Mouse (Mus musculus): Measurements from ENCODE around the gene Kcnq5. TPM values are rescaled to one million over a fixed set of nuclear protein-coding genes. Genes with fewer than 3 reads are reported as not detected.

Kcnq5 gene
- polyA plus RNA-seq, 1 experiment from 2014 or later, result 0.89 TPM

GRCm38 (mm10) chr1:21712711-21713110 lies 249.0 kb downstream of the Kcnq5 start:
- 50% methylated on average over 2 of the region's 2 CpGs for WGBS
- H3K4me1 ChIP-seq (ENCODE audit: control insufficient read depth, insufficient read depth, low read length), result no peaks in the 10 kb centered on the region
- no peaks in the 10 kb centered on the region for H3K9me3 ChIP-seq (ENCODE audit: control insufficient read depth, low read length)
- H3K27me3 ChIP-seq (replicated peaks; ENCODE audit: control insufficient read depth, insufficient read depth, low read length), result no peaks in the 10 kb centered on the region
- no peak for ATAC-seq
- H3K4me2 ChIP-seq (ENCODE audit: low read depth, low read length), result no peak overlapping the region
- H3K36me3 ChIP-seq (ENCODE audit: control insufficient read depth, insufficient read depth, low read length), result no peaks in the 10 kb centered on the region
- no peak overlapping the region for H3K27ac ChIP-seq (ENCODE audit: low read length)
- H3K9ac ChIP-seq (ENCODE audit: low read depth, low read length), result no peak overlapping the region
- no peak overlapping the region for H3K4me3 ChIP-seq (ENCODE audit: low read length)

GRCm38 (mm10) chr1:21690458-21690857 lies 271.3 kb downstream of the Kcnq5 start:
- Histone ChIP-seq H3K27me3 (replicated peaks; ENCODE audit: control insufficient read depth, insufficient read depth, low read length) (no peaks in the 10 kb centered on the region), H3K4me1 (ENCODE audit: control insufficient read depth, insufficient read depth, low read length) (no peaks in the 10 kb centered on the region), H3K36me3 (ENCODE audit: control insufficient read depth, insufficient read depth, low read length) (no peaks in the 10 kb centered on the region), H3K4me2 (ENCODE audit: low read depth, low read length) (no peak overlapping the region), H3K9ac (ENCODE audit: low read depth, low read length) (no peak overlapping the region), H3K4me3 (ENCODE audit: low read length) (no peak overlapping the region), H3K9me3 (ENCODE audit: control insufficient read depth, low read length) (no peaks in the 10 kb centered on the region), H3K27ac (ENCODE audit: low read length) (no peak overlapping the region)
- no peak for ATAC-seq
- WGBS, result 70% methylated on average over 2 of the region's 2 CpGs

GRCm38 (mm10) chr1:21688918-21689317 lies 272.8 kb downstream of the Kcnq5 start:
- H3K9me3 ChIP-seq (ENCODE audit: control insufficient read depth, low read length), result no peaks in the 10 kb centered on the region
- no peaks in the 10 kb centered on the region for H3K27me3 ChIP-seq (replicated peaks; ENCODE audit: control insufficient read depth, insufficient read depth, low read length)
- H3K27ac ChIP-seq (ENCODE audit: low read length), result no peak overlapping the region
- H3K9ac ChIP-seq (ENCODE audit: low read depth, low read length), result no peak overlapping the region
- no peak for ATAC-seq
- H3K4me1 ChIP-seq (ENCODE audit: control insufficient read depth, insufficient read depth, low read length), result no peaks in the 10 kb centered on the region
- H3K36me3 ChIP-seq (ENCODE audit: control insufficient read depth, insufficient read depth, low read length), result no peaks in the 10 kb centered on the region
- WGBS, result 68% methylated on average over 1 of the region's 1 CpGs
- H3K4me3 ChIP-seq (ENCODE audit: low read length), result no peak overlapping the region
- H3K4me2 ChIP-seq (ENCODE audit: low read depth, low read length), result no peak overlapping the region

- Histone ChIP-seq H3K36me3 (ENCODE audit: control insufficient read depth, insufficient read depth, low read length) (no peaks in the 10 kb centered on the region), H3K27ac (ENCODE audit: low read length) (no peak overlapping the region), H3K9ac (ENCODE audit: low read depth, low read length) (no peak overlapping the region), H3K4me1 (ENCODE audit: control insufficient read depth, insufficient read depth, low read length) (no peaks in the 10 kb centered on the region), H3K4me3 (ENCODE audit: low read length) (no peak overlapping the region), H3K27me3 (replicated peaks; ENCODE audit: control insufficient read depth, insufficient read depth, low read length) (no peaks in the 10 kb centered on the region), H3K9me3 (ENCODE audit: control insufficient read depth, low read length) (no peaks in the 10 kb centered on the region), H3K4me2 (ENCODE audit: low read depth, low read length) (no peak overlapping the region)
- 60% methylated on average over 3 of the region's 3 CpGs for WGBS
- no peak for ATAC-seq
Observed at GRCm38 (mm10) chr1:21684444-21684843, 277.3 kb downstream of the Kcnq5 start.

- H3K27ac ChIP-seq (ENCODE audit: low read length), result no peak overlapping the region
- H3K4me2 ChIP-seq (ENCODE audit: low read depth, low read length), result no peak overlapping the region
- 63% methylated on average over 3 of the region's 3 CpGs for WGBS
- H3K9me3 ChIP-seq (ENCODE audit: control insufficient read depth, low read length), result no peaks in the 10 kb centered on the region
- no peak for ATAC-seq
- no peaks in the 10 kb centered on the region for H3K36me3 ChIP-seq (ENCODE audit: control insufficient read depth, insufficient read depth, low read length)
- no peak overlapping the region for H3K9ac ChIP-seq (ENCODE audit: low read depth, low read length)
- H3K27me3 ChIP-seq (replicated peaks; ENCODE audit: control insufficient read depth, insufficient read depth, low read length), result no peaks in the 10 kb centered on the region
- no peaks in the 10 kb centered on the region for H3K4me1 ChIP-seq (ENCODE audit: control insufficient read depth, insufficient read depth, low read length)
- no peak overlapping the region for H3K4me3 ChIP-seq (ENCODE audit: low read length)
Observed at GRCm38 (mm10) chr1:21676805-21677204, 284.9 kb downstream of the Kcnq5 start.

- WGBS, result 81% methylated on average over 3 of the region's 3 CpGs
- Histone ChIP-seq H3K9ac (ENCODE audit: low read depth, low read length) (no peak overlapping the region), H3K27ac (ENCODE audit: low read length) (no peak overlapping the region), H3K4me3 (ENCODE audit: low read length) (no peak overlapping the region), H3K27me3 (replicated peaks; ENCODE audit: control insufficient read depth, insufficient read depth, low read length) (no peaks in the 10 kb centered on the region), H3K4me2 (ENCODE audit: low read depth, low read length) (no peak overlapping the region), H3K4me1 (ENCODE audit: control insufficient read depth, insufficient read depth, low read length) (no peaks in the 10 kb centered on the region), H3K36me3 (ENCODE audit: control insufficient read depth, insufficient read depth, low read length) (no peaks in the 10 kb centered on the region), H3K9me3 (ENCODE audit: control insufficient read depth, low read length) (no peaks in the 10 kb centered on the region)
- ATAC-seq, result no peak
Observed at GRCm38 (mm10) chr1:21660840-21661239, 300.9 kb downstream of the Kcnq5 start.

GRCm38 (mm10) chr1:21650820-21651219 lies 310.9 kb downstream of the Kcnq5 start:
- H3K9ac ChIP-seq (ENCODE audit: low read depth, low read length), result no peak overlapping the region
- H3K27me3 ChIP-seq (replicated peaks; ENCODE audit: control insufficient read depth, insufficient read depth, low read length), result no peaks in the 10 kb centered on the region
- no peak overlapping the region for H3K27ac ChIP-seq (ENCODE audit: low read length)
- no peak overlapping the region for H3K4me2 ChIP-seq (ENCODE audit: low read depth, low read length)
- H3K4me3 ChIP-seq (ENCODE audit: low read length), result no peak overlapping the region
- no peaks in the 10 kb centered on the region for H3K9me3 ChIP-seq (ENCODE audit: control insufficient read depth, low read length)
- no peak for ATAC-seq
- no peaks in the 10 kb centered on the region for H3K4me1 ChIP-seq (ENCODE audit: control insufficient read depth, insufficient read depth, low read length)
- WGBS, result 56% methylated on average over 4 of the region's 4 CpGs
- H3K36me3 ChIP-seq (ENCODE audit: control insufficient read depth, insufficient read depth, low read length), result no peaks in the 10 kb centered on the region

- no peak overlapping the region for H3K27ac ChIP-seq (ENCODE audit: low read length)
- H3K36me3 ChIP-seq (ENCODE audit: control insufficient read depth, insufficient read depth, low read length), result no peaks in the 10 kb centered on the region
- H3K9me3 ChIP-seq (ENCODE audit: control insufficient read depth, low read length), result no peaks in the 10 kb centered on the region
- H3K27me3 ChIP-seq (replicated peaks; ENCODE audit: control insufficient read depth, insufficient read depth, low read length), result no peaks in the 10 kb centered on the region
- H3K9ac ChIP-seq (ENCODE audit: low read depth, low read length), result no peak overlapping the region
- WGBS, result 70% methylated on average over 2 of the region's 2 CpGs
- no peak overlapping the region for H3K4me2 ChIP-seq (ENCODE audit: low read depth, low read length)
- H3K4me3 ChIP-seq (ENCODE audit: low read length), result no peak overlapping the region
- H3K4me1 ChIP-seq (ENCODE audit: control insufficient read depth, insufficient read depth, low read length), result no peaks in the 10 kb centered on the region
- ATAC-seq, result no peak
Observed at GRCm38 (mm10) chr1:21635406-21635805, 326.3 kb downstream of the Kcnq5 start.

- H3K9ac ChIP-seq (ENCODE audit: low read depth, low read length), result no peak overlapping the region
- no peak overlapping the region for H3K4me2 ChIP-seq (ENCODE audit: low read depth, low read length)
- no peaks in the 10 kb centered on the region for H3K36me3 ChIP-seq (ENCODE audit: control insufficient read depth, insufficient read depth, low read length)
- no peak overlapping the region for H3K27ac ChIP-seq (ENCODE audit: low read length)
- H3K27me3 ChIP-seq (replicated peaks; ENCODE audit: control insufficient read depth, insufficient read depth, low read length), result no peaks in the 10 kb centered on the region
- no peak overlapping the region for H3K4me3 ChIP-seq (ENCODE audit: low read length)
- 60% methylated on average over 1 of the region's 1 CpGs for WGBS
- no peaks in the 10 kb centered on the region for H3K9me3 ChIP-seq (ENCODE audit: control insufficient read depth, low read length)
- H3K4me1 ChIP-seq (ENCODE audit: control insufficient read depth, insufficient read depth, low read length), result no peaks in the 10 kb centered on the region
- no peak for ATAC-seq
Observed at GRCm38 (mm10) chr1:21634013-21634412, 327.7 kb downstream of the Kcnq5 start.

- no peaks in the 10 kb centered on the region for H3K9me3 ChIP-seq (ENCODE audit: control insufficient read depth, low read length)
- no peaks in the 10 kb centered on the region for H3K36me3 ChIP-seq (ENCODE audit: control insufficient read depth, insufficient read depth, low read length)
- no peak overlapping the region for H3K27ac ChIP-seq (ENCODE audit: low read length)
- no peak overlapping the region for H3K4me2 ChIP-seq (ENCODE audit: low read depth, low read length)
- ATAC-seq, result no peak
- no peak overlapping the region for H3K4me3 ChIP-seq (ENCODE audit: low read length)
- H3K4me1 ChIP-seq (ENCODE audit: control insufficient read depth, insufficient read depth, low read length), result no peaks in the 10 kb centered on the region
- no peaks in the 10 kb centered on the region for H3K27me3 ChIP-seq (replicated peaks; ENCODE audit: control insufficient read depth, insufficient read depth, low read length)
- no peak overlapping the region for H3K9ac ChIP-seq (ENCODE audit: low read depth, low read length)
- 92% methylated on average over 2 of the region's 2 CpGs for WGBS
Observed at GRCm38 (mm10) chr1:21622455-21622854, 339.3 kb downstream of the Kcnq5 start.
